Mouse (Mus musculus): ENCODE results near the gene Sec24c.

DNA sequence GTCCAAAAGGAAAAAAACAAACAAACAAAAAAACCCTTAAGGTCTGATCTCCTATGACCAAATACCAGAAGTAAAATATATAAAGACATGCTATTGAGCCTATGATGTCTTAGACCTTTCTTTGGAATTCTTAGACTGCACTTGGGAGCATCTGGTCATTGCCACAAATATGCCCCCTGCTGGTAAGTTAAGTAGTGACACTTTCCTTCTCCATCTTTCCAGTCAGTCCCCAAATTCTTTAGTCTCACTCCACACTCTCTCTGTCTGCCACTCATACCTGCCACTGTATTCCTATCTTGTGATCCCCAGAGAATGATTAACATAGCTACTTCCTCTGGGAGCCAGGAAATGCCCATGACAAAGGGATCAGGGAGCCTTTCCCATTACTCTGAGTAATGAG lies 15.8 kb upstream of the Sec24c start:
- TF ChIP-seq CTCF (IDR thresholded peaks at IDR 0.05; ENCODE audit: control insufficient read depth, insufficient read depth, low read length) (no peak), POLR2A (IDR thresholded peaks at IDR 0.05; ENCODE audit: borderline replicate concordance, control insufficient read depth, low read depth, low read length) (no peak)
